Mouse (Mus musculus): ENCODE measurements around the gene Spg20. TPM values are rescaled to one million over a fixed set of nuclear protein-coding genes. Genes with fewer than 3 reads are reported as not detected.

Spg20 gene
- polyA plus RNA-seq, 1 experiment: 49.3 TPM

GRCm38 (mm10) chr3:55119275-55119898 is 7.5 kb downstream of the Spg20 start:
- Histone ChIP-seq H3K27me3 (ENCODE audit: control insufficient read depth, insufficient read depth, insufficient read length) (no peaks in the 10 kb centered on the region), H3K79me2 (ENCODE audit: control insufficient read depth, insufficient read depth) (peaks cover 64% of the 10 kb centered on the region), H3K4me2 (ENCODE audit: low read depth) (no peak overlapping the region), H3K4me3 (no peak overlapping the region), H3ac (ENCODE audit: control insufficient read depth, insufficient read length) (no peak overlapping the region), H3K36me3 (ENCODE audit: control insufficient read depth, insufficient read depth) (peaks cover 71% of the 10 kb centered on the region)
- no peak for TF ChIP-seq REST (IDR thresholded peaks at IDR 0.05; ENCODE audit: insufficient read depth, insufficient read length)
- TF ChIP-seq TCF3 (IDR thresholded peaks at IDR 0.05; ENCODE audit: insufficient read length, low read depth): no peak
- TF ChIP-seq TCF12 (IDR thresholded peaks at IDR 0.05; ENCODE audit: insufficient read depth, poor library complexity, severe bottlenecking): no peak
- no peak for TF ChIP-seq MYOD1 (IDR thresholded peaks at IDR 0.05; ENCODE audit: control insufficient read depth in 1 of 3, insufficient read length in 2 of 3, low read depth in 2 of 3)
- no peak for TF ChIP-seq E2F4 (IDR thresholded peaks at IDR 0.05; ENCODE audit: insufficient read depth)
- no peak for TF ChIP-seq POLR2A (IDR thresholded peaks at IDR 0.05; ENCODE audit: insufficient read length, low read depth)
- TF ChIP-seq SRF (IDR thresholded peaks at IDR 0.05; ENCODE audit: control insufficient read depth, insufficient read length, low read depth): no peak
- TF ChIP-seq CEBPB (IDR thresholded peaks at IDR 0.05; ENCODE audit: insufficient read depth, poor library complexity, severe bottlenecking): no peak
- TF ChIP-seq USF1 (IDR thresholded peaks at IDR 0.05; ENCODE audit: low read depth): no peak
- TF ChIP-seq POLR2AphosphoS2 (IDR thresholded peaks at IDR 0.05; ENCODE audit: insufficient read length, low read depth): no peak
- TF ChIP-seq MYOG (IDR thresholded peaks at IDR 0.05; ENCODE audit: control insufficient read depth in 1 of 3, insufficient read depth in 1 of 3, insufficient read length in 2 of 3, low read depth in 2 of 3): no peak
- no peak for TF ChIP-seq MAX (IDR thresholded peaks at IDR 0.05; ENCODE audit: low read depth)

- Histone ChIP-seq H3ac (ENCODE audit: control insufficient read depth, insufficient read length) (no peak overlapping the region), H3K4me2 (ENCODE audit: low read depth) (no peak overlapping the region), H3K4me3 (no peak overlapping the region), H3K79me2 (ENCODE audit: control insufficient read depth, insufficient read depth) (peaks cover 37% of the 10 kb centered on the region), H3K27me3 (ENCODE audit: control insufficient read depth, insufficient read depth, insufficient read length) (no peaks in the 10 kb centered on the region), H3K36me3 (ENCODE audit: control insufficient read depth, insufficient read depth) (peaks cover 90% of the 10 kb centered on the region)
- TF ChIP-seq MYOG (IDR thresholded peaks at IDR 0.05; ENCODE audit: control insufficient read depth in 1 of 3, insufficient read depth in 1 of 3, insufficient read length in 2 of 3, low read depth in 2 of 3) (no peak), USF1 (IDR thresholded peaks at IDR 0.05; ENCODE audit: low read depth) (peak; percentile 11), POLR2AphosphoS2 (IDR thresholded peaks at IDR 0.05; ENCODE audit: insufficient read length, low read depth) (no peak)
Measured at GRCm38 (mm10) chr3:55122336-55122870, 10.5 kb downstream of the Spg20 start.

- H3K4me2 ChIP-seq (ENCODE audit: low read depth): no peak overlapping the region
- no peak overlapping the region for H3ac ChIP-seq (ENCODE audit: control insufficient read depth, insufficient read length)
- no peaks in the 10 kb centered on the region for H3K27me3 ChIP-seq (ENCODE audit: control insufficient read depth, insufficient read depth, insufficient read length)
- peaks cover 31% of the 10 kb centered on the region for H3K79me2 ChIP-seq (ENCODE audit: control insufficient read depth, insufficient read depth)
- H3K4me3 ChIP-seq: no peak overlapping the region
- TF ChIP-seq TCF12 (IDR thresholded peaks at IDR 0.05; ENCODE audit: insufficient read depth, poor library complexity, severe bottlenecking): no peak
- peaks cover 90% of the 10 kb centered on the region for H3K36me3 ChIP-seq (ENCODE audit: control insufficient read depth, insufficient read depth)
Measured at GRCm38 (mm10) chr3:55123064-55123463, 11.2 kb downstream of the Spg20 start.

GRCm38 (mm10) chr3:55129181-55129692 is 17.3 kb downstream of the Spg20 start:
- Histone ChIP-seq H3K79me2 (ENCODE audit: control insufficient read depth, insufficient read depth) (peaks cover 4% of the 10 kb centered on the region), H3K4me2 (ENCODE audit: low read depth) (no peak overlapping the region), H3K36me3 (ENCODE audit: control insufficient read depth, insufficient read depth) (peaks cover 95% of the 10 kb centered on the region), H3ac (ENCODE audit: control insufficient read depth, insufficient read length) (no peak overlapping the region), H3K4me3 (no peak overlapping the region), H3K27me3 (ENCODE audit: control insufficient read depth, insufficient read depth, insufficient read length) (no peaks in the 10 kb centered on the region)
- TF ChIP-seq E2F4 (IDR thresholded peaks at IDR 0.05; ENCODE audit: insufficient read depth): no peak
- no peak for TF ChIP-seq CEBPB (IDR thresholded peaks at IDR 0.05; ENCODE audit: insufficient read depth, poor library complexity, severe bottlenecking)
- no peak for TF ChIP-seq POLR2AphosphoS2 (IDR thresholded peaks at IDR 0.05; ENCODE audit: insufficient read length, low read depth)
- TF ChIP-seq POLR2A (IDR thresholded peaks at IDR 0.05; ENCODE audit: insufficient read length, low read depth): no peak
- TF ChIP-seq MYOG (IDR thresholded peaks at IDR 0.05; ENCODE audit: control insufficient read depth in 1 of 3, insufficient read depth in 1 of 3, insufficient read length in 2 of 3, low read depth in 2 of 3): no peak
- TF ChIP-seq USF1 (IDR thresholded peaks at IDR 0.05; ENCODE audit: low read depth): no peak
- no peak for TF ChIP-seq TCF12 (IDR thresholded peaks at IDR 0.05; ENCODE audit: insufficient read depth, poor library complexity, severe bottlenecking)

GRCm38 (mm10) chr3:55131576-55132233 is 19.8 kb downstream of the Spg20 start:
- Histone ChIP-seq H3K4me3 (no peak overlapping the region), H3K4me2 (ENCODE audit: low read depth) (no peak overlapping the region), H3K27me3 (ENCODE audit: control insufficient read depth, insufficient read depth, insufficient read length) (no peaks in the 10 kb centered on the region), H3K36me3 (ENCODE audit: control insufficient read depth, insufficient read depth) (peaks cover 90% of the 10 kb centered on the region), H3K79me2 (ENCODE audit: control insufficient read depth, insufficient read depth) (peaks cover 4% of the 10 kb centered on the region), H3ac (ENCODE audit: control insufficient read depth, insufficient read length) (no peak overlapping the region)
- TF ChIP-seq TCF3 (IDR thresholded peaks at IDR 0.05; ENCODE audit: insufficient read length, low read depth): peak; percentile 18
- peak in 1 of 3 experiments; percentile 9 for TF ChIP-seq MYOG (IDR thresholded peaks at IDR 0.05; ENCODE audit: control insufficient read depth in 1 of 3, insufficient read depth in 1 of 3, insufficient read length in 2 of 3, low read depth in 2 of 3)
- no peak for TF ChIP-seq CEBPB (IDR thresholded peaks at IDR 0.05; ENCODE audit: insufficient read depth, poor library complexity, severe bottlenecking)
- no peak for TF ChIP-seq POLR2A (IDR thresholded peaks at IDR 0.05; ENCODE audit: insufficient read length, low read depth)
- TF ChIP-seq MAX (IDR thresholded peaks at IDR 0.05; ENCODE audit: low read depth): no peak
- TF ChIP-seq REST (IDR thresholded peaks at IDR 0.05; ENCODE audit: insufficient read depth, insufficient read length): no peak
- TF ChIP-seq USF1 (IDR thresholded peaks at IDR 0.05; ENCODE audit: low read depth): no peak
- no peak for TF ChIP-seq TCF12 (IDR thresholded peaks at IDR 0.05; ENCODE audit: insufficient read depth, poor library complexity, severe bottlenecking)
- TF ChIP-seq POLR2AphosphoS2 (IDR thresholded peaks at IDR 0.05; ENCODE audit: insufficient read length, low read depth): no peak
- TF ChIP-seq MYOD1 (IDR thresholded peaks at IDR 0.05; ENCODE audit: control insufficient read depth in 1 of 3, insufficient read length in 2 of 3, low read depth in 2 of 3): peak; percentile 19 to 73 (median 69)

All from myocyte (in vitro differentiated cells).